ENCODE assay signal across 19 mouse cellular contexts in genomic region chr2:36452287-36452686, GRCm38 (mm10). TPM values are rescaled to one million over a fixed set of nuclear protein-coding genes. Genes with fewer than 3 reads are reported as not detected.
A peak's percentile ranks its signal among the peaks of the same experiment; 100 is the strongest.
DNase-seq lines count a peak whose midpoint lies in the region; ATAC-seq and TF ChIP-seq lines count a peak whose summit lies in the region.
"Had no signal": no experiment of that assay in that cellular context is flagged by ENCODE, and none has a peak within 500 bp of the region (broad histone marks: within the 10 kb centered on the region; RNA-seq: fewer than 3 reads in every experiment).

Gene Olfr340, plus strand, starts transcription at chr2:36452587.

- peak; percentile 2 for DNase-seq in lung, postnatal 0 days (ENCODE audit: low spot score)
- DNase-seq in lung, postnatal 4 days = no peak
- DNase-seq: adrenal gland, adult 2 months; adrenal gland, adult 8-10 months; adrenal gland, postnatal 10 days; adrenal gland, postnatal 14 days; adrenal gland, postnatal 25 days; adrenal gland, postnatal 36 days; B cell, adult 2 months; cerebellum, adult 11 months; cerebellum, adult 11-12 months; cerebellum, adult 18-20 months; cerebellum, adult 2 months had no signal

- H3K27ac ChIP-seq in lung, postnatal 0 days (ENCODE audit: low read length) = no peak within 1 kb of the TSS

- H3K4me2 ChIP-seq in lung, postnatal 0 days (replicated peaks; ENCODE audit: low read depth, low read length) = no peak within 1 kb of the TSS

- H3K36me3 ChIP-seq in lung, postnatal 0 days (ENCODE audit: insufficient read depth, low read length) = no peaks in the 10 kb centered on the region
- H3K36me3 ChIP-seq: G1E had no signal

- H3K9me3 ChIP-seq in lung, postnatal 0 days (ENCODE audit: low read length) = no peaks in the 10 kb centered on the region
- H3K9me3 ChIP-seq: G1E had no signal

- WGBS in lung, postnatal 0 days = 46% methylated on average over 1 of the region's 1 CpGs

- no peak for TF ChIP-seq EP300 in lung, postnatal 0 days (IDR thresholded peaks at IDR 0.05)

- no peaks in the 10 kb centered on the region for H3K27me3 ChIP-seq in lung, postnatal 0 days (replicated peaks; ENCODE audit: insufficient read depth, low read length)

- no peak for TF ChIP-seq CTCF in lung, postnatal 0 days (IDR thresholded peaks at IDR 0.05)

- no peak within 1 kb of the TSS for H3K4me3 ChIP-seq in lung, postnatal 0 days (ENCODE audit: low read depth, low read length)

- ATAC-seq in lung, postnatal 0 days = no peak
- ATAC-seq: activated CD4-positive, CD25-positive, alpha-beta regulatory T cell, adult 4 months; CD4-positive, CD25-positive, alpha-beta regulatory T cell, adult 4 months; Patski had no signal

- no peak within 1 kb of the TSS for H3K9ac ChIP-seq in lung, postnatal 0 days (replicated peaks; ENCODE audit: low read depth)

- no peaks in the 10 kb centered on the region for H3K4me1 ChIP-seq in lung, postnatal 0 days (ENCODE audit: insufficient read depth, low read depth, low read length)

RNA-seq across cellular contexts. Expression of gene Olfr340, which starts in this region (rescaled TPM):
- not detected in 2 replicates for polyA plus RNA-seq in lung, postnatal 0 days (2015; fragmentation: Nextera tagmentation; extraction: Ambion mirVana)
- polyA plus RNA-seq: activated CD4-positive, CD25-positive, alpha-beta regulatory T cell, adult 4 months; adrenal gland, adult 2 months; brain, embryonic 14.5 days; C2C12; CD4-positive, CD25-positive, alpha-beta regulatory T cell, adult 4 months; cerebellum, adult 2 months; G1E; Patski had no signal

Comparison
In these comparisons a context has a peak if more than half of its experiments do, and no peak if none do; other contexts are left out.
1. Peak in DNase-seq in lung, postnatal 0 days; RNA of the gene not detected or under 1 TPM.